Mouse (Mus musculus): ENCODE results near the gene Serpina5. TPM values are rescaled to one million over a fixed set of nuclear protein-coding genes. Genes with fewer than 3 reads are reported as not detected.

Serpina5 gene
- total and polyA plus RNA-seq, 2 experiments from 2014 or later, result 0.21 TPM; not detected in 1

DNA sequence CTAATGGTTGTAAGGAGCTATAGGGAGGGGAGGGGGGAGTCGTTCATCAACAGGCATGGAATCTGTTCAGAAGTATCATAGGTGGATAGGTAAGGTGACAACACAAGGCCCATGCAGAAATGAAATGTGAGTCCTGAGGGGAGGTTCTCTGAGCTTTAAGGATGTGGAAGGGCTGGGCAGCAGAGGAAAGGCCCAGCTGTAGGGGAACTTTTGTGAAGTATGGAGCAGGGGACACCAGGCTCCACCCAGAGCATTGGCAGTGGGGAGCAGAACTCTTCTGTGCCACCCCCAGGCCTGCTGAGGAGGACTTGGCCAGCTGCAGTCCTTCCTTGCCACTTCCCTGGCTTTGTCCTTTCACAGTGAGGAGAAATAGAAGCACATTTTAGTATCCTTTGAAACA is 40.6 kb downstream of the Serpina5 start:
- DNase-seq (ENCODE audit: low spot score) (no peak), ATAC-seq (no peak)
- Histone ChIP-seq H3K27ac (no peak overlapping the region), H3K36me3 (ENCODE audit: insufficient read depth, low read length) (no peaks in the 10 kb centered on the region), H3K4me1 (ENCODE audit: insufficient read depth, low read length) (no peaks in the 10 kb centered on the region), H3K4me2 (ENCODE audit: low read depth, low read length) (no peak overlapping the region), H3K9ac (replicated peaks; ENCODE audit: low read length) (no peak overlapping the region), H3K27me3 (ENCODE audit: insufficient read depth, low read length) (no peaks in the 10 kb centered on the region), H3K9me3 (ENCODE audit: low read length) (no peaks in the 10 kb centered on the region), H3K4me3 (ENCODE audit: low read length) (no peak overlapping the region)
- TF ChIP-seq CTCF (IDR thresholded peaks at IDR 0.05; ENCODE audit: low read depth), result no peak
- WGBS, result 81% methylated on average over 1 of the region's 1 CpGs

DNA sequence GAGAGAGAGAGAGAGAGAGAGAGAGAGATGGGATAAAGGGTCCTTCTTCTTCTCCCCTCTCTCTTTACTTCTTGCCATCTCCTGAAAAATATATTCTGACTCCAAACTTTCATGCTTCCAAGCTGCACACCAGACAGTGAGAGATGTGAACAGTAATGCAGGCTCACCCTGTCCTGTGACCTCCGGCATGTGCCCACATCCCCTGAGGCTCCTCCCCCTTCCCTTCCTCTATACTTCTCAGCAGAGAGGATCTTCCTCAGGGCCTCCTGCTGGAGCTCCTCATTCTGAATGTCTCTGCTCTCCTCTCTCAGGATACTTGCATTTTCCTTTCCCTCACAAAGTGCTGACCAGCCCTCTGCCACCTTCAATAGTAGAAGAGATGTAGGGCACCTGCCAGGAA is 41.5 kb downstream of the Serpina5 start:
- H3K4me1 ChIP-seq (ENCODE audit: insufficient read depth, low read length), result no peaks in the 10 kb centered on the region
- 59% methylated on average over 1 of the region's 1 CpGs for WGBS
- no peak overlapping the region for H3K27ac ChIP-seq
- no peak for TF ChIP-seq CTCF (IDR thresholded peaks at IDR 0.05; ENCODE audit: low read depth)
- no peaks in the 10 kb centered on the region for H3K9me3 ChIP-seq (ENCODE audit: low read length)
- no peak overlapping the region for H3K4me3 ChIP-seq (ENCODE audit: low read length)
- ATAC-seq (no peak), DNase-seq (ENCODE audit: low spot score) (no peak)
- no peaks in the 10 kb centered on the region for H3K27me3 ChIP-seq (ENCODE audit: insufficient read depth, low read length)
- no peak overlapping the region for H3K9ac ChIP-seq (replicated peaks; ENCODE audit: low read length)
- no peak overlapping the region for H3K4me2 ChIP-seq (ENCODE audit: low read depth, low read length)
- H3K36me3 ChIP-seq (ENCODE audit: insufficient read depth, low read length), result no peaks in the 10 kb centered on the region

DNA sequence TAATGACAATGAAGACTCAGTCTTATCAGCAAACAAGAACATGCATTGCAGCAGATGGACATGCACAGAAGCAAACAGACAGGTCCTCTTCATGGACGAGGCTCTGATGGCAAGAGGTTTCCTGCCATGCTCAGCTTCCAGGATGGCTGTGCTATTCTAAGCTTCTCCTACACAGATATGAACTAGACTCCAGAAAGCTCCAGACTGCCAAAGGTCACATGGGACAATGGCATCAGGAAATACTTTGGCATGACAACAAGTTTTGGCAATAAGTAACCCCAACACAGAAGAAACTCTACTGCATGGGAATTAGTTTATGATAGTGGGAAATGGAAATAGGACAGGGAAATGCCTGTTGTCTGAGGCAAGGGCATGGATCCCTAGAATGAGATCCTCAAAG is 42.4 kb downstream of the Serpina5 start:
- H3K9ac ChIP-seq (replicated peaks; ENCODE audit: low read length), result no peak overlapping the region
- no peak overlapping the region for H3K4me3 ChIP-seq (ENCODE audit: low read length)
- no peak overlapping the region for H3K27ac ChIP-seq
- no peak for DNase-seq (ENCODE audit: low spot score)
- no peaks in the 10 kb centered on the region for H3K4me1 ChIP-seq (ENCODE audit: insufficient read depth, low read length)
- no peak for TF ChIP-seq CTCF (IDR thresholded peaks at IDR 0.05; ENCODE audit: low read depth)
- WGBS, result 76% methylated on average over 1 of the region's 1 CpGs
- no peaks in the 10 kb centered on the region for H3K27me3 ChIP-seq (ENCODE audit: insufficient read depth, low read length)
- H3K36me3 ChIP-seq (ENCODE audit: insufficient read depth, low read length), result no peaks in the 10 kb centered on the region
- no peak overlapping the region for H3K4me2 ChIP-seq (ENCODE audit: low read depth, low read length)
- ATAC-seq, result no peak
- no peaks in the 10 kb centered on the region for H3K9me3 ChIP-seq (ENCODE audit: low read length)

DNA sequence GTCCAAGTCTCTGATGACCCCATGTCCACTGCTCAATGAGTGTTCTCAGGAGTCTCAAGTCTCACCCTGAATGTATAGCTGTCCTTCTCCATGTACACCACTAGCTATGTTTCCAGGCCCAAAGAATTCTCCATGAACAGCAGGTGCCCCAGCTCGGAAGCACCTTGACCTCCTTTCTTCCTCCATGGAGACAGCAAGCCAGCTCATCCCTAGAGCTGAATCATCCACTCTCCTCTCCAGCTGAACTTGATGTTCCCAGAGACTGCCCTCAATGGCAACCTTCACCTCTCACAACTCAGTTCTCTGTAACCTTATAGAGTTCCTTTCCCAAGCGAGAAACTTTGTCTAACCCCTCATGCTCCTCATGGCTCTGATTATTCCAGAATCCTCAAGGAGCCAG is 44.7 kb downstream of the Serpina5 start:
- ATAC-seq (no peak), DNase-seq (ENCODE audit: low spot score) (no peak)
- H3K4me1 ChIP-seq (ENCODE audit: insufficient read depth, low read length), result no peaks in the 10 kb centered on the region
- H3K27me3 ChIP-seq (ENCODE audit: insufficient read depth, low read length), result no peaks in the 10 kb centered on the region
- H3K9me3 ChIP-seq (ENCODE audit: low read length), result no peaks in the 10 kb centered on the region
- no peak overlapping the region for H3K4me2 ChIP-seq (ENCODE audit: low read depth, low read length)
- H3K9ac ChIP-seq (replicated peaks; ENCODE audit: low read length), result no peak overlapping the region
- no peak overlapping the region for H3K4me3 ChIP-seq (ENCODE audit: low read length)
- H3K27ac ChIP-seq, result no peak overlapping the region
- TF ChIP-seq CTCF (IDR thresholded peaks at IDR 0.05; ENCODE audit: low read depth), result no peak
- no peaks in the 10 kb centered on the region for H3K36me3 ChIP-seq (ENCODE audit: insufficient read depth, low read length)
- 88% methylated on average over 2 of the region's 2 CpGs for WGBS

DNA sequence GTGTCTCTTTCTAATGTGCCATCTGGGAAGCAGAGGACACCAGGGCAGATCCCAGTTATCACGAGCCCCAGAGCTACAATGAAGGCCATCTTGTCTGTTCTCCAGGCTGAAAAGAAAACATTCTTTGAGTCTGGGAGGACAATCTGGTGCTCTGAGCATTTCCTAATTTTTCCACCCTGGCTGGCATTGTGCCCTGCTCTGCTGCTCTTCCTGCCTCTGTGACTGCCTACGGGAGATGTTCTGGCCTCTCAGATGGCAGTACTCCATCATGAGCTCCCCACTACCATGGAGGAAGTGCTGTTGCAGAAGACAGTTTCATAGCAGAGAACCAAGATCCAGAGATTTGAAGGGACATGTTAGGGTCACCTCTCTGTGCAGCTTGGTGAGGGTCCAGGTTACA is 51.1 kb downstream of the Serpina5 start:
- no peak for TF ChIP-seq CTCF (IDR thresholded peaks at IDR 0.05; ENCODE audit: low read depth)
- Histone ChIP-seq H3K4me2 (ENCODE audit: low read depth, low read length) (no peak overlapping the region), H3K4me3 (ENCODE audit: low read length) (no peak overlapping the region), H3K36me3 (ENCODE audit: insufficient read depth, low read length) (no peaks in the 10 kb centered on the region), H3K4me1 (ENCODE audit: insufficient read depth, low read length) (no peaks in the 10 kb centered on the region), H3K27me3 (ENCODE audit: insufficient read depth, low read length) (no peaks in the 10 kb centered on the region), H3K27ac (no peak overlapping the region), H3K9ac (replicated peaks; ENCODE audit: low read length) (no peak overlapping the region), H3K9me3 (ENCODE audit: low read length) (no peaks in the 10 kb centered on the region)
- ATAC-seq (no peak), DNase-seq (ENCODE audit: low spot score) (no peak)
- 70% methylated on average over 2 of the region's 2 CpGs for WGBS

DNA sequence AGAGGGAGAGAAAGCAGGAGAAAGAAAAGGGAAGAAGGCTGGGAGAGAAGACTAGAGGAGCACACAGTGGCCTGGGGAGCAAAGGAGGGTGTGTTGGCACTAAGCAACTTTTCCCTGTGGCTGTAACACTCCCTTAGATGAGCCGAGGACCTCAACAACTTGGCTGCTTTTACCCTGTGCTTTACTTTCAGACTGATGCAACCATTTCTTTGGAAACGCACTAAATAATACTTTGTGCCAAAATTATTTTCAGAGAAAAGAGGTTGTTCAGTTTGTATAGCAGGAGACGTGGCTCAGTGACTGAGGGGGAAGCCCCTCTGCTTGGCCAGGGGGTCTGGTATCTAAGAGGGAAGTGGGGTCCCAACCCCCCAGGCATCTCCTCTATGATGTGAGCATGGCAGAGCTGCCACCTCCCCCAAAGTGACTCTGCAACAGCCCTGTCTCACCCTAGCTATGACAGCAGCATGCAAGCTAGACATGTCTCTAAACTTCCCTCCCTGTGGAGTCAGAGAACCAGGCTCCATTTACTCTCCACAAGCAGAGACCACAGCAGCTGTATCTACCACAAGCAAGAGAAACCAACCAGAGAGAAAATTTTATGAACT is 52.2 kb downstream of the Serpina5 start:
- H3K4me3 ChIP-seq (ENCODE audit: low read length), result no peak overlapping the region
- H3K27me3 ChIP-seq (ENCODE audit: insufficient read depth, low read length), result no peaks in the 10 kb centered on the region
- H3K9me3 ChIP-seq (ENCODE audit: low read length), result no peaks in the 10 kb centered on the region
- H3K4me1 ChIP-seq (ENCODE audit: insufficient read depth, low read length), result no peaks in the 10 kb centered on the region
- ATAC-seq, result no peak
- H3K4me2 ChIP-seq (ENCODE audit: low read depth, low read length), result no peak overlapping the region
- 80% methylated on average over 3 of the region's 3 CpGs for WGBS
- H3K27ac ChIP-seq, result no peak overlapping the region
- H3K36me3 ChIP-seq (ENCODE audit: insufficient read depth, low read length), result no peaks in the 10 kb centered on the region
- H3K9ac ChIP-seq (replicated peaks; ENCODE audit: low read length), result no peak overlapping the region
- TF ChIP-seq CTCF (IDR thresholded peaks at IDR 0.05; ENCODE audit: low read depth), result no peak
- no peak for DNase-seq (ENCODE audit: low spot score)

DNA sequence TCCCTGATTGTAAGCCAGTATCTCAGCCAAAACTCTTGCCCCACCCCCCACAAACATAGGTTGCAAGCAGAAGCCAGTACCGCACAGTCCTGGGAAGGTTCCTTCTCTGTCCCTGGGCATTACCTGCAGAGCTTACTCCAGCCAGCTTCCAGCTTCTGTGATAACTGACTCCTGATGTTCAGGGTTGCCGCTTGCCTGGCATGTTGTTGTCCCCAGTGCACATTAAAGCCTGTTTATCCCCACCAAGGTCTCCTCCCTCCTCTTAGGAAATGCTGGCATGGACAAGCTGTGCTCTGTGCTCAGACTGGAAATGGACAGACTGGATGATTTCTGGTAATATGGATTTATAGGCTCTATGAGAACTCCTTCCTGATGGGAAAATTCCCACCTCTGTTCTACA is 52.7 kb downstream of the Serpina5 start, which contains the start of gene Serpina3c:
Serpina3c (minus strand) TSS at position 215 of the 400 bp plus-strand sequence.
- no peak for ATAC-seq
- no peak within 1 kb of the TSS for H3K9ac ChIP-seq (replicated peaks; ENCODE audit: low read length)
- no peak within 1 kb of the TSS for H3K27ac ChIP-seq
- no peak for DNase-seq (ENCODE audit: low spot score)
- no peak within 1 kb of the TSS for H3K4me3 ChIP-seq (ENCODE audit: low read length)
- H3K27me3 ChIP-seq (ENCODE audit: insufficient read depth, low read length), result no peaks in the 10 kb centered on the region
- WGBS, result 90% methylated on average over 2 of the region's 2 CpGs
- H3K4me2 ChIP-seq (ENCODE audit: low read depth, low read length), result no peak within 1 kb of the TSS
- H3K36me3 ChIP-seq (ENCODE audit: insufficient read depth, low read length), result no peaks in the 10 kb centered on the region
- no peak for TF ChIP-seq CTCF (IDR thresholded peaks at IDR 0.05; ENCODE audit: low read depth)
- no peaks in the 10 kb centered on the region for H3K9me3 ChIP-seq (ENCODE audit: low read length)
- H3K4me1 ChIP-seq (ENCODE audit: insufficient read depth, low read length), result no peaks in the 10 kb centered on the region

Other genes starting within 250 kb of the Serpina5 start
- not detected in 2 replicates for gene Serpina1a, start 237.6 kb upstream of the Serpina5 start, total RNA-seq (2014; rRNA removed)
- gene Serpina1a, start 237.6 kb upstream of the Serpina5 start, polyA plus RNA-seq (2015; fragmentation: Nextera tagmentation; extraction: Ambion mirVana), result not detected in 2 replicates
- not detected in 2 replicates for gene Serpina1c, start 196.2 kb upstream of the Serpina5 start, total RNA-seq (2014; rRNA removed)
- not detected in 2 replicates for gene Serpina1c, start 196.2 kb upstream of the Serpina5 start, polyA plus RNA-seq (2015; fragmentation: Nextera tagmentation; extraction: Ambion mirVana)
- not detected in 2 replicates for gene Serpina1e, start 142.1 kb upstream of the Serpina5 start, total RNA-seq (2014; rRNA removed)
- not detected in 2 replicates for gene Serpina1e, start 142.1 kb upstream of the Serpina5 start, polyA plus RNA-seq (2015; fragmentation: Nextera tagmentation; extraction: Ambion mirVana)
- gene Serpina11, start 111.2 kb upstream of the Serpina5 start, total RNA-seq (2014; rRNA removed), result not detected in 2 replicates
- 0.13 TPM in 1 of 2 replicates, not detected in the other for gene Serpina11, start 111.2 kb upstream of the Serpina5 start, polyA plus RNA-seq (2015; fragmentation: Nextera tagmentation; extraction: Ambion mirVana)
- gene Serpina9, start 87.4 kb upstream of the Serpina5 start, total RNA-seq (2014; rRNA removed), result not detected in 2 replicates
- gene Serpina9, start 87.4 kb upstream of the Serpina5 start, polyA plus RNA-seq (2015; fragmentation: Nextera tagmentation; extraction: Ambion mirVana), result 0.38 and 0.43 TPM in 2 replicates
- gene Serpina12, start 56.7 kb upstream of the Serpina5 start, total RNA-seq (2014; rRNA removed), result not detected in 2 replicates
- not detected in 2 replicates for gene Serpina12, start 56.7 kb upstream of the Serpina5 start, polyA plus RNA-seq (2015; fragmentation: Nextera tagmentation; extraction: Ambion mirVana)
- gene Serpina3a, start 11.6 kb downstream of the Serpina5 start, total RNA-seq (2014; rRNA removed), result not detected in 2 replicates
- gene Serpina3a, start 11.6 kb downstream of the Serpina5 start, polyA plus RNA-seq (2015; fragmentation: Nextera tagmentation; extraction: Ambion mirVana), result not detected in 2 replicates
- not detected in 2 replicates for gene Serpina3b, start 26.9 kb downstream of the Serpina5 start, total RNA-seq (2014; rRNA removed)
- not detected in 2 replicates for gene Serpina3b, start 26.9 kb downstream of the Serpina5 start, polyA plus RNA-seq (2015; fragmentation: Nextera tagmentation; extraction: Ambion mirVana)
- gene Serpina3c, start 52.8 kb downstream of the Serpina5 start, total RNA-seq (2014; rRNA removed), result not detected in 2 replicates
- 0.08 and 0.09 TPM in 2 replicates for gene Serpina3c, start 52.8 kb downstream of the Serpina5 start, polyA plus RNA-seq (2015; fragmentation: Nextera tagmentation; extraction: Ambion mirVana)
- gene Serpina3f, start 113.4 kb downstream of the Serpina5 start, total RNA-seq (2014; rRNA removed), result 0.43 TPM in 1 of 2 replicates, not detected in the other
- 0.09 TPM in 2 replicates for gene Serpina3f, start 113.4 kb downstream of the Serpina5 start, polyA plus RNA-seq (2015; fragmentation: Nextera tagmentation; extraction: Ambion mirVana)
- 0.68 and 0.78 TPM in 2 replicates for gene Serpina3g, start 135.1 kb downstream of the Serpina5 start, total RNA-seq (2014; rRNA removed)
- 1.1 and 1.7 TPM in 2 replicates for gene Serpina3g, start 135.1 kb downstream of the Serpina5 start, polyA plus RNA-seq (2015; fragmentation: Nextera tagmentation; extraction: Ambion mirVana)
- gene Serpina3i, start 162.0 kb downstream of the Serpina5 start, total RNA-seq (2014; rRNA removed), result 1.6 TPM in 1 of 2 replicates, not detected in the other
- not detected in 2 replicates for gene Serpina3i, start 162.0 kb downstream of the Serpina5 start, polyA plus RNA-seq (2015; fragmentation: Nextera tagmentation; extraction: Ambion mirVana)
- gene Serpina3j, start 213.4 kb downstream of the Serpina5 start, total RNA-seq (2014; rRNA removed), result not detected in 2 replicates
- gene Serpina3j, start 213.4 kb downstream of the Serpina5 start, polyA plus RNA-seq (2015; fragmentation: Nextera tagmentation; extraction: Ambion mirVana), result not detected in 2 replicates
- gene Serpina3k, start 237.4 kb downstream of the Serpina5 start, total RNA-seq (2014; rRNA removed), result not detected in 2 replicates
- not detected in 2 replicates for gene Serpina3k, start 237.4 kb downstream of the Serpina5 start, polyA plus RNA-seq (2015; fragmentation: Nextera tagmentation; extraction: Ambion mirVana)
- gene Serpina3m, start 237.4 kb downstream of the Serpina5 start, total RNA-seq (2014; rRNA removed), result not detected in 2 replicates
- gene Serpina3m, start 237.4 kb downstream of the Serpina5 start, polyA plus RNA-seq (2015; fragmentation: Nextera tagmentation; extraction: Ambion mirVana), result not detected in 2 replicates